Mouse (Mus musculus): ENCODE data around the gene Mthfd2l. TPM values are rescaled to one million over a fixed set of nuclear protein-coding genes. Genes with fewer than 3 reads are reported as not detected.

The Mthfd2l gene
- polyA plus RNA-seq (2014; fragmentation: Illumina TruSeq; extraction: RNeasy Lipid Tissue Mini Kit (QIAGEN cat#74804); ENCODE audit: insufficient read depth, low read depth, low replicate concordance) = 11.4 TPM

DNA sequence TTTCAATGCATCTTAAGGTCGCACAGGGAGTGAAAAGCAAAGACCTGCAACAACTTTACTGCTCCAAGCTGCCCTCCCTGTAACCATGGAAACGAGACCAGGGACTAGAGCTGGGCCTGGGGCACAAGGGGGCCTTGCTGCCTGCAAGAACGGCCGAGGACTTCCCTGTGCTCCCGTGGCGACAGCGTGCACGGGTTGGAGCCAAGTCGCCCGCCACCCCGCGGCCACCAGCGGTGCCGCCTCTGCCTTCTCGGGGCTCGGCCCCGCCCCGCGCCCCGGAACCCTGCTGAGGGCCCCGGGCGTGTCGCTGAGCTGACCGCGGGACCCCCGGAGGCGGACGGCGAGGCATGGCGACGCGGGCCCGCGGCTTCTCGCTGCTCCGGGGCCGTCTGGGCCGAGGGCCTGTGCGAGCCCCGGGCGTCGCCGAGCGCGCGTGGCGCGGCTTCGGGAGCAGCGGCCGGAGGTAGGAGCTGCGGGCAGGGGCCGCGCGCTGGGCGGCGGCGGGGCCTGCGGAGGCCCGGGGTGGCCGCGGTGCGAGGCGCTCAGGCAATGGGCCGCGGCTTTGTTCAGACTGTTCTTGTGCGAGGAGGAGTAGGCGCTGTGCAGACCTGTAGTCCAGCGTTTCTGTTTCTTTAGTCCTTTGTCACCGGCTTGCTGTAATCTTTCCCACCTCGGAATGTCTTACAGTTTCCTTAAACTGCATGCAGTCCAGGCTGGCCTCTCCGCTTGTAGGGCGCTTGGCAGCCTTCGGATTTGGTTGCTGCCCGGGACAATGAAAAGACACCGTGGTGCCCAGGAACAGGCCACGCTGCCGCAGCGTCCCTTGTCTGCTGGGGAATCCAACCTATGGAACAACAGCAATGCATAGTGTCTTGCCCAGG is at the start of gene Mthfd2l:
Gene Mthfd2l (plus strand): TSS at position 147 of the 881 bp plus-strand sequence.

DNA sequence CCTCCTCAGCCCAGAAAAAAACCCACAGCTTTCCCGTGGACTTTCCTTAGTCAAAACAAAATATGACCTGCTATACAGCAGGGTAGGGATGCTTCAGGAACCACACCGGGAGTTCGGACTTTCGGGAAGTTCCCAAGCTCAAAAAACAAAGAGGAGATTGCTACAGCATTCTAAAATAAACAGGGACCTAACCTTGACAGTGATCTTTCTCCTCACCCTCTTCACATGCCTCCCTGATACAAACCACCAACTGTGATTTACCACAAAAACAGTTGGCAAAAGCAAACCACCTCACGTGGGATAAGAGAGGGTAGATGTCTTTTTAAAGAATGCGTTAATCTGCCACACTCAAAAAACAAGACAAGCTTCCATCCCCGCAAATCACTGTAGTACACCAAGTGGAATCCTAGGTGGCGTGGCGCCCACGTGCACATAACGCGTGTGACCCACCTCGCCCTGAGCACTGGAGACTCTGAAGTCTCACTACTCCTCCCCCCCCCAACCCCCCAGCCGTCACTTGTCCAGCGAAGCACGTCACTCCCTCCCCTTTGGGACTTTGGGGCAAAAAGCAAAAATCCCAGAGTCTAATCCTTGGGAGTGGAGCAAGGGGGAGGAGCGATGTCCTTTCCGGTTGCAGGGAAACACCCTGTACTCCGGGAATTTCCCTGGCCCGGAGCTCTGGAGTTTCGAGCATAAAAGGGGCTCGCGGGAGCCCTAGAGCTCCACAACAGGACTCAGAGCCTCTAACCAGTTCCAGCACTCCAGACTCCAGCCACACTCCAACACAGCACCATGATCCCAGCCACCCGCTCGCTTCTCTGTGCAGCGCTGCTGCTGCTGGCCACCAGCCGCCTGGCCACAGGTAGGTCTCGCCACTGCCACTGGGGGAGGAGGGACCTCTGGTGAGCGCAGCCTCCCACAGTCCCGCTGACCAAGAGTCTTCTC is 40.1 kb upstream of the Mthfd2l start, which contains the start of gene Cxcl1:
Gene Cxcl1 (plus strand): TSS at position 723 of the 945 bp plus-strand sequence.

DNA sequence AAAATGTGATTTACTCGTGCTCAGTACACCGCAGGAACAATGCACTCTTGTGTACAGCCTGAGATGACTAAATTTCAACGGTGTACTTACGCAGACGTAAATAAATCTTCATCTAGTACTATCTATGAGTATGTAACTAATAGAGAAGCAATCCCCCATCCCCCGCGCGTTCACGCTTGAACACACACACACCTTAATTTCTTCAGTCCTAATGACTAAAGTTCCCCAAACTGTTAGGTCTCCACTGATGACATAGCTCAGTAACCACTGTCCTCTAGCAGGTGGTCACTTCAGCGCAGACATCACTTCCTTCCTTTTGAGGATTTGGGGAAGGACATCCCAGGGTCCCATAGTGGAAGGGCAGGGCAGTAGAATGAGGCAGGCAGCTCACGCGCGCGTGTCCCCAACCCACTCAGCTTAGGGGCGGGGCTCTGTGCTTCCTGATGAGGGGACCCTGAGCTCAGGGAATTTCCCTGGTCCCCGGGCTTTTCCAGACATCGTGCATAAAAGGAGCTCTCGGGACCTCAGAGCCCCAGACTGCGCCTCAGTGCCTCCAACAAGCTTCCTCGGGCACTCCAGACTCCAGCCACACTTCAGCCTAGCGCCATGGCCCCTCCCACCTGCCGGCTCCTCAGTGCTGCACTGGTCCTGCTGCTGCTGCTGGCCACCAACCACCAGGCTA is 27.4 kb upstream of the Mthfd2l start, which contains the start of gene Cxcl2:
Gene Cxcl2 (plus strand): TSS at position 533 of the 682 bp plus-strand sequence.

GRCm38 (mm10) chr5:91027164-91027563 is 96.2 kb downstream of the Mthfd2l start, which contains the start of gene Epgn:
Gene Epgn (plus strand): TSS chr5:91027464.

Other genes starting within 250 kb of the Mthfd2l start
- 0.79 TPM for gene Cxcl5, start 171.8 kb upstream of the Mthfd2l start, polyA plus RNA-seq (2014; fragmentation: Illumina TruSeq; extraction: RNeasy Lipid Tissue Mini Kit (QIAGEN cat#74804); ENCODE audit: insufficient read depth, low read depth, low replicate concordance)
- gene Ppbp, start 162.6 kb upstream of the Mthfd2l start, polyA plus RNA-seq (2014; fragmentation: Illumina TruSeq; extraction: RNeasy Lipid Tissue Mini Kit (QIAGEN cat#74804); ENCODE audit: insufficient read depth, low read depth, low replicate concordance) = 9.2 TPM
- 58.8 TPM for gene Pf4, start 158.7 kb upstream of the Mthfd2l start, polyA plus RNA-seq (2014; fragmentation: Illumina TruSeq; extraction: RNeasy Lipid Tissue Mini Kit (QIAGEN cat#74804); ENCODE audit: insufficient read depth, low read depth, low replicate concordance)
- gene Cxcl3, start 145.0 kb upstream of the Mthfd2l start, polyA plus RNA-seq (2014; fragmentation: Illumina TruSeq; extraction: RNeasy Lipid Tissue Mini Kit (QIAGEN cat#74804); ENCODE audit: insufficient read depth, low read depth, low replicate concordance) = 0.73 TPM
- gene Cxcl15, start 136.6 kb upstream of the Mthfd2l start, polyA plus RNA-seq (2014; fragmentation: Illumina TruSeq; extraction: RNeasy Lipid Tissue Mini Kit (QIAGEN cat#74804); ENCODE audit: insufficient read depth, low read depth, low replicate concordance) = 1,243 TPM
- gene Cxcl1, start 39.9 kb upstream of the Mthfd2l start, polyA plus RNA-seq (2014; fragmentation: Illumina TruSeq; extraction: RNeasy Lipid Tissue Mini Kit (QIAGEN cat#74804); ENCODE audit: insufficient read depth, low read depth, low replicate concordance) = 1.4 TPM
- 0.90 TPM for gene Cxcl2, start 27.2 kb upstream of the Mthfd2l start, polyA plus RNA-seq (2014; fragmentation: Illumina TruSeq; extraction: RNeasy Lipid Tissue Mini Kit (QIAGEN cat#74804); ENCODE audit: insufficient read depth, low read depth, low replicate concordance)
- not detected for gene Epgn, start 96.3 kb downstream of the Mthfd2l start, polyA plus RNA-seq (2014; fragmentation: Illumina TruSeq; extraction: RNeasy Lipid Tissue Mini Kit (QIAGEN cat#74804); ENCODE audit: insufficient read depth, low read depth, low replicate concordance)
- gene Ereg, start 143.5 kb downstream of the Mthfd2l start, polyA plus RNA-seq (2014; fragmentation: Illumina TruSeq; extraction: RNeasy Lipid Tissue Mini Kit (QIAGEN cat#74804); ENCODE audit: insufficient read depth, low read depth, low replicate concordance) = 0.07 TPM
- 4.7 TPM for gene Areg, start 208.5 kb downstream of the Mthfd2l start, polyA plus RNA-seq (2014; fragmentation: Illumina TruSeq; extraction: RNeasy Lipid Tissue Mini Kit (QIAGEN cat#74804); ENCODE audit: insufficient read depth, low read depth, low replicate concordance)